Mouse (Mus musculus) cerebellum, postnatal 25 days (tissue): ENCODE results near the gene Ncmap.
A peak's percentile ranks its signal among the peaks of the same experiment; 100 is the strongest.

ENCODE experiments used
- DNase-seq, 2 experiments: peaks; one replicate each; pipeline ENCODE4 v3.0.0; 2021; ENCODE audit warnings: mixed read lengths in 2 of 2

Ncmap gene

DNA sequence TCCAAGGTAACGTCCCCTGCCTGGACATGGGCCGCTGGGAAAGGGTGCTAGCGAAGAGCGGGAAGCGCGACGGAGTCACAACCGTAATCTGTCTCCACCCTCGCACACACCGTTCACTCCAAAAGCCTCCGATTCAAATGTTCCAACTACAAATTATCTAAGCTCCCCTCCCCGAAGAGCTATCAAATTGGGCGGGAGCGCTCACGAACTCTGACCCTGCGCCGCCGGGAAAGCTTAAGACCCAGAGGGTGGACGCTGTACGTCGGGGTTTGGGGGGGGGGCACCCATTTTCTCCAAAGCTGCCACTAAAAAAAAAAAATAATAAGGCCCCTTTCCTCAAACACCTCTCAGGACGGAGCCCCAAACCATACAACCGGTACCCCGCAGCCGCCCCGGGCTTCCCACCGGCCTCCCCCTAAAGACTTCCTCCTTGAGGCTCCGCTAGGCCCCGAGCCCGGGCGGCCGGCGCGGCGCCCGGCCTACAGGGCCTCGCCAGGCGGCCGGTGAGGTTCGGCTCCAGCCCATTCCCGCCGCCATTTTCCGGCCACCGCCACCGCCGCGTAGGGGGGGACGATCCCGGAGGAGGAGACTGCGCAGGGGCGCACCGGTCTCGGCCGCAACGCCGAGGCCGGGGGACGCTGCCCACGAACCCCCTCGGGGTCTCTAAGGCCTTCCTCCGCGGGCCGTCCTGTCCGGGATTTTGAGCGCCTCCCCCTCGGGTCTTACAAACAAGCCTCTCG is 45.5 kb downstream of the Ncmap start:
- no peak for DNase-seq

DNA sequence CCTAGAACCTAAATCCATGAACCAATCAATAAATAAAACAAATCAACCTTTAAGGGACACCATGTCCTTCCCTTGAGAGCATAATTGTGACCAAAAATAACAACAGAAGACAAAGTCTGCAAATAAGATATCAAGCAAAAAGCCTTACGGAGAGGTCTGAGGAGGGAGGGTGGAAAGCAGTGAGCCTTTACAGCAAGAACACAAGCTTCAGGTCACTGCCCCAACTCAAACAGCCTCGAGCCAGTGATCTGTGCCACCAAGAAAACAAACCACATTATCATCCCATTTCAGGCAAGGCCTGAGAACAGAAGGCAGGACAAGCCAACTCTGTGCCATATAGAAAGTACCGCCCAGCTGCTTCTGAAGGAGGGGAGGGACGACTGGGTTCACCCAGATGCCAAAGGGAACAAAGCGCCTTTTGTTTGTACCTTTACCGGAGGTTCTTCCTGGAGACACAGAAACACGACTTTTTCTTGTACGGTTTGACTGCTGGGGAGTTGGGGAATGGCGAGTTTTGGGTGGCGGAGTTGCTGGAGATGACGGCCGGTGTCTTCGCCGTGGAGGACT is 60.6 kb downstream of the Ncmap start:
- no peak for DNase-seq

DNA sequence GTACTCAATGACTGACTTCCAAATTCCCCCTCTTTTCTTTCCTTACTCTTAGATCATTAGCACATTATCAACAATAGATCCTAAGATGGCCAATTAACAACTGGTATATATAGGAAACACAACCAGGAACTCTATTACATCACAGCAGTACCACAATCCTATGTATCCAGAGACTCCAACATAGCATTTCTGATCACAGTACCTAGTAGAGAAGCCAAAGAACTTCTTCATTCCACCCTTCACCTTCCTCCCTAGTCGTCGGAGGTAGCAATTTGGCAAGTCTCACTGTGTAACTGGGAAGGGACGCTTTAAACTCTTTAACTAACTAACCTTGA is 62.0 kb downstream of the Ncmap start:
- no peak for DNase-seq

DNA sequence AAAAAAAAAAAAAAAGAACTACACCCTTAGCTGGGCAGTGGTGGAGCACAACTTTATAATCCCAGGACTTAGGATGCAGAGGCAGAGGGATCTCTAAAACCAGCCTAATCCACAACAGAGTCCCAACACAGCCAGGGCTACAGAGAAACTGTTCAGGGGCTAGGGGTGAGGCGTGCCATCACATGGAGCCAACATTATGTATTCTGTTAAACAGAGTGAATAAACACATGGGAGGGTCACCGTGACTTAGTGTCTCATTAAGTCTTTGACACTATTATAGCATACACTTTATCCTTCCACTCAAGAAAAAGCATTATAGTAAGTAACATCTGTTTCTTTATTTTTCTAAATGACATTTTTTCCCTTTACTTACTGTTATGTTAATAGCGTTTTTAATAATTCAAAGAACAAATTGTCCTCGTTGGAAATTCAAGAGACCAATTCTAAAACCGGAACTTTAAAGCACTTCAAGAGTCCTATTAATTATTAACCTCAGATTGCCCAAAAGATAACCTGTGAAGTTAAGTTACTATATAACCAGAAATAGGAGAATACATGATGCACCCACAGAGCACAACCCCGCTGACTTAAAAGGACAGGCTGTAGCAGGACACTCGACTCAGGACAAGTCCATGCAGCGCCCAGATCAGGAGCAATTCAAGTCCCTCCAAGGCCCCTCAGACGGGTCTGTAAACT is 62.6 kb downstream of the Ncmap start:
- DNase-seq, result no peak

DNA sequence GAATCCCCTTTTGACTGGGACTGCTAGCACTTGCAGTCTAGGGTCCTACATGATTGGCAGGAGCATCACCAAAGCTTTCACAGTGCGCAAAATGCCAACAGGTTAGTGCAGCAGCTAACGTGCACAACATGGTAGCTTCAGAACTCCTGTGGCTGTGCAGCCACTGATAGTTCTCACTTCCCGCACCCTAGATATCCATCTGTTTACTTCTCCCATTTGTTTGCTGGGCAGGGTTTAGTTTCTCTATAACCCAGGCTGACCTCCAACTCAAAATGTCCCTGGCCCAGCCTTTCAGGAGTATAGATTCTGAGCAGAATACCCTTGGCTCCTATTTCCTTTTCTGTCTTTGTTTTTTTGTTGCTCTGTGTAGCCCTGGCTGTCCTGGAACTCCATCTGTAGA is 71.6 kb downstream of the Ncmap start:
- DNase-seq, result no peak

DNA sequence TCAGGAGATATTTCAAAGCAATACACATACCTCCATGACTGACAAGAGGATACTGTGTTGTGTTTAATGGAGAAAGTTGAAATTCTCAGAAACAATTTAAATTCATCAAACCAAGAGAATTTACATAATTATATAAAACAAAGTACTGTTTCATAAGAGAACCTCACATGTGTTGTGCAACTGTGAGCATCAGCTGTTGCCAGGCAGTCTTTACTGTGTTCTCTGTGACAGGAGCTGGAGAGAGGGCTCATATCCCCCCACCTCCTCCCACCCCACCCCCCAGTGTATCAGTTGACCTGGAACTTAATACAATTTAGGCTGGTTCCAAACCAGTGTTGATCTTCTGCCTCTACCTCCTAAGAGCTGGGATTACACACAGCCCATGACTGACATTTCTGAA is 72.0 kb downstream of the Ncmap start:
- DNase-seq, result no peak

DNA sequence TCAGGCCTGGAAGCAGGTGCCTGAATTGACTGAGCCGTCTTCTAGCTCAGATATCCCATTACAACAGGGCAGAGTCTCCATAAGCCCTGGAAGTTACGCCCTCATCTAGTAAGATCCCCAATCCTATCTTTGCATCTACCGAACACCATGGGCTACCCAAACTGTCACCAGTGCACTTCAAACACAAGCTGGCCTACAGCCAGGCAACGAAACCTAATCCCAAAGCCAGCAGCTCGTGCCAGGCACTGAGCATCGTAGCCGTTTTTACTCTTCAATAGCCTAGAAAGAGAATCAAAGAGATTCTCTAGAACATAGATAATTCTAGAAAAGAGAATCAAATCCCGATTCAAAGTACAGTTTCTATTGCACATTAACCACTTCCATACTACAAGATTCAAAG is 75.0 kb downstream of the Ncmap start:
- DNase-seq, result peak in 1 of 2 experiments; percentile 51
